9 mouse cellular contexts compared by ENCODE assay signal in genomic region chr12:80434601-80434960, GRCm38 (mm10). TPM values are rescaled to one million over a fixed set of nuclear protein-coding genes. Genes with fewer than 3 reads are reported as not detected.
DNase-seq lines count a peak whose midpoint lies in the region; ATAC-seq and TF ChIP-seq lines count a peak whose summit lies in the region.
"Had no signal": no experiment of that assay in that cellular context is flagged by ENCODE, and none has a peak within 500 bp of the region (broad histone marks: within the 10 kb centered on the region; RNA-seq: fewer than 3 reads in every experiment).

No protein-coding gene starts in this region.

- in situ Hi-C loops in CH12.LX (cut with MboI; ENCODE audit: low pct_ligation_motif_present, low pct_unique_long_range_greater_than_20kb, low sequenced_read_pairs), result no loop called here

- H3K27me3 ChIP-seq in heart, embryonic 12.5 days (replicated peaks), result no peaks in the 10 kb centered on the region
- H3K27me3 ChIP-seq in CH12.LX (replicated peaks), result no peaks in the 10 kb centered on the region
- no peaks in the 10 kb centered on the region for H3K27me3 ChIP-seq in embryonic facial prominence, embryonic 11.5 days (ENCODE audit: control insufficient read depth, insufficient read depth, low read length)
- H3K27me3 ChIP-seq in intestine, postnatal 0 days (replicated peaks; ENCODE audit: control insufficient read depth, insufficient read depth, low read length), result no peaks in the 10 kb centered on the region
- no peaks in the 10 kb centered on the region for H3K27me3 ChIP-seq in neural tube, embryonic 12.5 days (replicated peaks)
- H3K27me3 ChIP-seq: Patski had no signal

- H3K4me2 ChIP-seq in heart, embryonic 12.5 days, result peak overlapping the region; percentile 70
- H3K4me2 ChIP-seq in CH12.LX (ENCODE audit: insufficient read depth, low read depth, poor library complexity, severe bottlenecking), result peak overlapping the region; percentile 92; the same call in 1 of the 2 replicates
- H3K4me2 ChIP-seq in embryonic facial prominence, embryonic 11.5 days (ENCODE audit: low read depth, low read length), result peak overlapping the region; percentile 65
- peak overlapping the region; percentile 85 for H3K4me2 ChIP-seq in intestine, postnatal 0 days (replicated peaks; ENCODE audit: low read depth)
- peak overlapping the region; percentile 79 for H3K4me2 ChIP-seq in neural tube, embryonic 12.5 days (replicated peaks)

- peaks cover 46% of the 10 kb centered on the region for H3K79me2 ChIP-seq in CH12.LX (replicated peaks; ENCODE audit: control insufficient read depth, extremely low read depth, insufficient read depth, poor library complexity, severe bottlenecking)

- TF ChIP-seq EP300 in CH12.LX (IDR thresholded peaks at IDR 0.05; ENCODE audit: low read length), result no peak

- peaks cover 14% of the 10 kb centered on the region for H3K4me1 ChIP-seq in heart, embryonic 12.5 days (replicated peaks)
- peaks cover 4 to 11% of the 10 kb centered on the region in 2 experiments for H3K4me1 ChIP-seq in CH12.LX (ENCODE audit: control insufficient read depth in 1 of 2, insufficient read depth in 2 of 2)
- no peaks in the 10 kb centered on the region for H3K4me1 ChIP-seq in embryonic facial prominence, embryonic 11.5 days (ENCODE audit: control insufficient read depth, insufficient read depth, low read length)
- H3K4me1 ChIP-seq in intestine, postnatal 0 days (replicated peaks; ENCODE audit: control insufficient read depth, insufficient read depth, low read length), result peaks cover 12% of the 10 kb centered on the region; the same call in 1 of the 2 replicates
- peaks cover 9% of the 10 kb centered on the region for H3K4me1 ChIP-seq in neural tube, embryonic 12.5 days

- dilution Hi-C loops in CH12.LX (cut with MboI; ENCODE audit: extremely low pct_ligation_motif_present, extremely low pct_unique_long_range_greater_than_20kb, low sequenced_read_pairs), result no loop called here

- peak overlapping the region; percentile 97 for H3K27ac ChIP-seq in heart, embryonic 12.5 days (ENCODE audit: poor library complexity, severe bottlenecking)
- no peak overlapping the region for H3K27ac ChIP-seq in CH12.LX (ENCODE audit: insufficient read depth, low read depth)
- H3K27ac ChIP-seq in embryonic facial prominence, embryonic 11.5 days (replicated peaks; ENCODE audit: low read depth, low read length), result peak overlapping the region; percentile 95
- H3K27ac ChIP-seq in intestine, postnatal 0 days (ENCODE audit: low read depth, low read length), result peak overlapping the region; percentile 96
- H3K27ac ChIP-seq in neural tube, embryonic 12.5 days, result peak overlapping the region; percentile 96; the same call in 1 of the 2 replicates

- intact Hi-C loops in heart, postnatal 25 days (cut with DNase I), result loop anchor here (5.0 kb wide), 1 partner anchor 42 kb away; no protein-coding TSS in a partner anchor

- peak overlapping the region; percentile 98 for H3K9ac ChIP-seq in heart, embryonic 12.5 days
- peak overlapping the region; percentile 91 for H3K9ac ChIP-seq in CH12.LX (ENCODE audit: insufficient read depth, low read depth)
- H3K9ac ChIP-seq in embryonic facial prominence, embryonic 11.5 days (replicated peaks; ENCODE audit: low read length), result peak overlapping the region; percentile 92
- H3K9ac ChIP-seq in intestine, postnatal 0 days (ENCODE audit: low read depth, low read length), result peak overlapping the region; percentile 91
- peak overlapping the region; percentile 92 for H3K9ac ChIP-seq in neural tube, embryonic 12.5 days

- 0 out of 2 replicates have a peak, but pooled peaks cover 8% of the 10 kb centered on the region for H3K36me3 ChIP-seq in heart, embryonic 12.5 days
- peaks cover 6 to 34% of the 10 kb centered on the region in 2 experiments for H3K36me3 ChIP-seq in CH12.LX (replicated peaks in 1 of 2; ENCODE audit: control insufficient read depth in 1 of 2, insufficient read depth in 1 of 2, low read length in 1 of 2)
- no peaks in the 10 kb centered on the region for H3K36me3 ChIP-seq in embryonic facial prominence, embryonic 11.5 days (replicated peaks; ENCODE audit: control insufficient read depth, insufficient read depth, low read depth, low read length)
- H3K36me3 ChIP-seq in intestine, postnatal 0 days (ENCODE audit: control insufficient read depth, insufficient read depth), result 0 out of 2 replicates have a peak, but pooled peaks cover 4% of the 10 kb centered on the region
- H3K36me3 ChIP-seq in neural tube, embryonic 12.5 days, result no peaks in the 10 kb centered on the region

- TF ChIP-seq RAD21 in CH12.LX (IDR thresholded peaks at IDR 0.05; ENCODE audit: low read depth, low read length), result no peak

- no peak for TF ChIP-seq CTCF in CH12.LX (conservative IDR thresholded peaks at IDR 0.05 in 1 of 2, IDR thresholded peaks at IDR 0.05 in 1 of 2; ENCODE audit: low read depth in 2 of 2, low read length in 2 of 2)
- TF ChIP-seq CTCF in intestine, postnatal 0 days (IDR thresholded peaks at IDR 0.05; ENCODE audit: low read depth), result no peak

- no peak for ATAC-seq in heart, embryonic 12.5 days (ENCODE audit: insufficient number of reproducible peaks, low FRiP score)
- no peak for ATAC-seq in embryonic facial prominence, embryonic 11.5 days (replicated peaks; ENCODE audit: insufficient number of reproducible peaks, low FRiP score, low TSS enrichment, low read depth)
- ATAC-seq in intestine, postnatal 0 days, result 0 out of 2 replicates have a peak, but pooled peaks have one; percentile 0
- no peak for ATAC-seq in neural tube, embryonic 12.5 days (ENCODE audit: low FRiP score, low read depth)
- no peak for ATAC-seq in erythroid progenitor cell, adult 5-6 weeks (replicated peaks; ENCODE audit: low FRiP score, poor library complexity, severe bottlenecking)

- no peak for DNase-seq in heart, postnatal 25 days (ENCODE audit: low spot score)
- DNase-seq in CH12.LX (ENCODE audit: extremely low read depth), result peak; percentile 33
- no peak for DNase-seq in embryonic facial prominence, embryonic 11.5 days (ENCODE audit: low spot score)
- DNase-seq in adrenal gland, postnatal 4 days (ENCODE audit: low spot score in 2 of 2), result no peak

- peak overlapping the region; percentile 90 for H3K4me3 ChIP-seq in heart, embryonic 12.5 days
- H3K4me3 ChIP-seq in CH12.LX (replicated peaks in 1 of 3; ENCODE audit: low read depth in 2 of 3, low read length in 2 of 3, poor library complexity in 1 of 3), result peak overlapping the region; percentile 77 to 96 (median 90)
- H3K4me3 ChIP-seq in embryonic facial prominence, embryonic 11.5 days (ENCODE audit: low read depth, low read length), result peak overlapping the region; percentile 67
- peak overlapping the region; percentile 96 for H3K4me3 ChIP-seq in intestine, postnatal 0 days (ENCODE audit: low read depth, low read length)
- H3K4me3 ChIP-seq in neural tube, embryonic 12.5 days, result peak overlapping the region; percentile 89

- H3K9me3 ChIP-seq in heart, embryonic 12.5 days (replicated peaks), result no peaks in the 10 kb centered on the region
- no peaks in the 10 kb centered on the region for H3K9me3 ChIP-seq in CH12.LX (replicated peaks; ENCODE audit: low read length)
- no peaks in the 10 kb centered on the region for H3K9me3 ChIP-seq in embryonic facial prominence, embryonic 11.5 days (replicated peaks; ENCODE audit: control insufficient read depth, low read length)
- no peaks in the 10 kb centered on the region for H3K9me3 ChIP-seq in intestine, postnatal 0 days (ENCODE audit: control insufficient read depth)
- H3K9me3 ChIP-seq in neural tube, embryonic 12.5 days, result no peaks in the 10 kb centered on the region

- 6% methylated on average over 7 of the region's 10 CpGs for whole genome bisulfite sequencing in heart, embryonic 12.5 days
- WGBS in embryonic facial prominence, embryonic 11.5 days, result 7% methylated on average over 8 of the region's 10 CpGs
- WGBS in intestine, postnatal 0 days, result 3% methylated on average over 6 of the region's 10 CpGs
- WGBS in neural tube, embryonic 12.5 days, result 14% methylated on average over 8 of the region's 10 CpGs

- no peak for TF ChIP-seq POLR2A in CH12.LX (IDR thresholded peaks at IDR 0.05; ENCODE audit: low read depth, low read length)

TF ChIP-seq in CH12.LX, 34 proteins besides CTCF, POLR2A, EP300 and RAD21 (continues in another document):
- no peak for TF ChIP-seq MAX (IDR thresholded peaks at IDR 0.05; ENCODE audit: low read length)
- no peak for TF ChIP-seq ZNF384 (IDR thresholded peaks at IDR 0.05; ENCODE audit: low read depth, low read length)
- no peak for TF ChIP-seq MXI1 (IDR thresholded peaks at IDR 0.05; ENCODE audit: low read depth, low read length)
- TF ChIP-seq MYC (IDR thresholded peaks at IDR 0.05; ENCODE audit: low read depth, low read length), result 0 out of 2 replicates have a peak, but pooled peaks have one; percentile 17
- TF ChIP-seq ELF1 (IDR thresholded peaks at IDR 0.05; ENCODE audit: low read depth, low read length), result peak; percentile 43; the same call in 1 of the 2 replicates

RNA-seq across cellular contexts. Expression of gene Dcaf5, which starts 1.8 kb away (rescaled TPM):
- polyA plus RNA-seq in heart, embryonic 12.5 days (2016; fragmentation: Nextera tagmentation; extraction: Ambion mirVana), result 14.7 and 15.1 TPM in 2 replicates
- total RNA-seq in heart, postnatal 25 days (2021), result 10 to 100 TPM; 33.0 to 35.4 TPM
- 11.0 and 13.0 TPM in 2 replicates for total RNA-seq in CH12.LX (2012; rRNA removed)
- total RNA-seq in CH12.LX (2014; rRNA removed), result 8.2 and 9.2 TPM in 2 replicates
- polyA plus RNA-seq in CH12.LX (2012; ENCODE audit: insufficient read length, low read depth), result 13.2 and 15.2 TPM in 2 replicates
- 10.1 and 11.5 TPM in 2 replicates for polyA plus RNA-seq in embryonic facial prominence, embryonic 11.5 days (2014; fragmentation: Nextera tagmentation; extraction: Ambion mirVana)
- polyA plus RNA-seq in intestine, postnatal 0 days (2015; fragmentation: Nextera tagmentation; extraction: Ambion mirVana), result 7.4 and 7.5 TPM in 2 replicates
- polyA plus RNA-seq in neural tube, embryonic 12.5 days (2016; fragmentation: Nextera tagmentation; extraction: Ambion mirVana), result 23.0 and 23.7 TPM in 2 replicates
- total RNA-seq in adrenal gland, postnatal 4 days (2021), result 10 to 100 TPM; 47.7 to 48.6 TPM
- 1.3 and 20.2 TPM in 2 replicates for total RNA-seq in erythroid progenitor cell, adult 5-6 weeks (2015; ENCODE audit: low replicate concordance)
- 2.4 and 3.2 TPM in 2 replicates for total RNA-seq in erythroid progenitor cell, adult 5-6 weeks (2017; ENCODE audit: low replicate concordance)

RNA-seq across cellular contexts. Expression of gene Exd2, which starts 28.3 kb away (rescaled TPM):
- polyA plus RNA-seq in heart, embryonic 12.5 days (2016; fragmentation: Nextera tagmentation; extraction: Ambion mirVana), result 19.6 and 21.9 TPM in 2 replicates
- total RNA-seq in heart, postnatal 25 days (2021), result 10 to 100 TPM; 14.3 to 14.4 TPM
- total RNA-seq in CH12.LX (2012; rRNA removed), result 10.6 and 15.0 TPM in 2 replicates
- total RNA-seq in CH12.LX (2014; rRNA removed), result 11.3 and 12.8 TPM in 2 replicates
- 8.8 and 11.2 TPM in 2 replicates for polyA plus RNA-seq in CH12.LX (2012; ENCODE audit: insufficient read length, low read depth)
- 34.9 and 36.2 TPM in 2 replicates for polyA plus RNA-seq in embryonic facial prominence, embryonic 11.5 days (2014; fragmentation: Nextera tagmentation; extraction: Ambion mirVana)
- polyA plus RNA-seq in intestine, postnatal 0 days (2015; fragmentation: Nextera tagmentation; extraction: Ambion mirVana), result 6.5 and 6.8 TPM in 2 replicates
- polyA plus RNA-seq in neural tube, embryonic 12.5 days (2016; fragmentation: Nextera tagmentation; extraction: Ambion mirVana), result 46.3 and 52.6 TPM in 2 replicates
- total RNA-seq in adrenal gland, postnatal 4 days (2021), result 10 to 100 TPM; 19.9 to 22.3 TPM
- total RNA-seq in erythroid progenitor cell, adult 5-6 weeks (2015; ENCODE audit: low replicate concordance), result 2.2 and 9.6 TPM in 2 replicates
- 0.77 and 21.9 TPM in 2 replicates for total RNA-seq in erythroid progenitor cell, adult 5-6 weeks (2017; ENCODE audit: low replicate concordance)
